Mouse (Mus musculus) intestine, embryonic 16.5 days (tissue): ENCODE results near the gene Sec13. TPM values are rescaled to one million over a fixed set of nuclear protein-coding genes. Genes with fewer than 3 reads are reported as not detected.

Source experiments
- ATAC-seq: fragments of 200-750 bp; cut with Nextera tagmentation; 2 replicates; pipeline ENCODE4 v1.8.0; 2017; ENCODE audit warnings: moderate TSS enrichment, moderate library complexity
- H3K27ac ChIP-seq: fragments of 300-500 bp; sonication (generic); 2 replicates; pipeline ENCODE4 v1.5.1; 2014; ENCODE audit warnings: mild to moderate bottlenecking, low read length
- H3K27me3 ChIP-seq: fragments of 300-500 bp; sonication (generic); replicated peaks from 2 replicates; pipeline ENCODE4 v1.6.1; 2014; ENCODE audit warnings: low read length, control low read depth, mixed read lengths; ENCODE audit not compliant: control insufficient read depth, insufficient read depth
- H3K36me3 ChIP-seq: fragments of 300-500 bp; sonication (generic); 2 replicates; pipeline ENCODE4 v1.6.1; 2014; ENCODE audit warnings: low read length, control low read depth; ENCODE audit not compliant: control insufficient read depth, insufficient read depth
- H3K4me1 ChIP-seq: fragments of 300-500 bp; sonication (generic); 2 replicates; pipeline ENCODE4 v1.6.1; 2014; ENCODE audit warnings: low read length, control low read depth, mixed read lengths; ENCODE audit not compliant: control insufficient read depth, insufficient read depth
- H3K4me2 ChIP-seq: fragments of 300-500 bp; sonication (generic); 2 replicates; pipeline ENCODE4 v1.6.1; 2014; ENCODE audit warnings: low read depth, low read length, control low read depth
- H3K4me3 ChIP-seq: fragments of 300-500 bp; sonication (generic); 2 replicates; pipeline ENCODE4 v1.5.1; 2014; ENCODE audit warnings: mild to moderate bottlenecking, low read length
- H3K9ac ChIP-seq: fragments of 300-500 bp; sonication (generic); 2 replicates; pipeline ENCODE4 v1.6.1; 2014; ENCODE audit warnings: low read depth, low read length
- H3K9me3 ChIP-seq: fragments of 300-500 bp; sonication (generic); 2 replicates; pipeline ENCODE4 v1.6.1; 2016; ENCODE audit warnings: low read length, control low read depth; ENCODE audit not compliant: control insufficient read depth
- WGBS: fragments of 180-500 bp; shearing (Covaris S2); extraction: QIAGEN DNeasy Blood & Tissue Kit; methylation state at CpG from one replicate; pipeline ENCODE4 v1.1.7; 2014; 5-methylcytosine and 5-hydroxymethylcytosine counted together
- polyA plus RNA-seq: library from polyadenylated mRNA; unstranded; fragments of >200 nt; fragmentation: Nextera tagmentation; extraction: Ambion mirVana; gene quantifications from 2 replicates; pipeline ENCODE4 v1.2.1, GENCODE M21; 2015

Gene Sec13
- polyA plus RNA-seq, 1 experiment from 2014 or later, result 317 TPM

- no peak overlapping the region for H3K27ac ChIP-seq
- H3K9ac ChIP-seq, result no peak overlapping the region
These were observed 4.6 kb upstream of the Sec13 start for GRCm38 (mm10) chr6:113745117-113745516.

GRCm38 (mm10) chr6:113743111-113743510, 2.6 kb upstream of the Sec13 start:
- Histone ChIP-seq H3K27me3 (0 out of 2 replicates have a peak, but pooled peaks cover 3% of the 10 kb centered on the region), H3K9me3 (no peaks in the 10 kb centered on the region), H3K27ac (no peak overlapping the region), H3K9ac (no peak overlapping the region), H3K4me2 (no peak overlapping the region), H3K4me1 (peaks cover 7% of the 10 kb centered on the region; the same call in 1 of the 2 replicates), H3K36me3 (no peaks in the 10 kb centered on the region), H3K4me3 (no peak overlapping the region)
- no peak for ATAC-seq
- WGBS, result 44% methylated on average over 1 of the region's 1 CpGs

More at GRCm38 (mm10) chr6:113745117-113745516, 4.6 kb upstream of the Sec13 start:
- Histone ChIP-seq H3K27me3 (peaks cover 11% of the 10 kb centered on the region; the same call in 1 of the 2 replicates), H3K36me3 (no peaks in the 10 kb centered on the region), H3K4me1 (no peaks in the 10 kb centered on the region), H3K4me2 (no peak overlapping the region), H3K9me3 (no peaks in the 10 kb centered on the region), H3K4me3 (no peak overlapping the region)
- no peak for ATAC-seq

- H3K4me3 ChIP-seq, result no peak overlapping the region
- no peaks in the 10 kb centered on the region for H3K36me3 ChIP-seq
- no peaks in the 10 kb centered on the region for H3K9me3 ChIP-seq
- no peak for ATAC-seq
- WGBS, result 88% methylated on average over 1 of the region's 1 CpGs
- no peak overlapping the region for H3K9ac ChIP-seq
- H3K27me3 ChIP-seq, result 0 out of 2 replicates have a peak, but pooled peaks cover 1% of the 10 kb centered on the region
- no peak overlapping the region for H3K4me2 ChIP-seq
- no peak overlapping the region for H3K27ac ChIP-seq
- peaks cover 9% of the 10 kb centered on the region; the same call in 1 of the 2 replicates for H3K4me1 ChIP-seq
These were observed 1.8 kb upstream of the Sec13 start for GRCm38 (mm10) chr6:113742321-113742720.

GRCm38 (mm10) chr6:113741425-113741824, 882 bp upstream of the Sec13 start:
- no peaks in the 10 kb centered on the region for H3K27me3 ChIP-seq
- H3K9me3 ChIP-seq, result no peaks in the 10 kb centered on the region
- no peak overlapping the region for H3K9ac ChIP-seq
- H3K4me2 ChIP-seq, result no peak overlapping the region
- H3K4me1 ChIP-seq, result peaks cover 9% of the 10 kb centered on the region; the same call in 1 of the 2 replicates
- no peak for ATAC-seq
- H3K4me3 ChIP-seq, result no peak overlapping the region
- no peak overlapping the region for H3K27ac ChIP-seq
- 67% methylated on average over 2 of the region's 2 CpGs for WGBS
- no peaks in the 10 kb centered on the region for H3K36me3 ChIP-seq

- peak overlapping the region; percentile 26 for H3K4me2 ChIP-seq
- no peaks in the 10 kb centered on the region for H3K27me3 ChIP-seq
- ATAC-seq, result peak; percentile 95
- H3K27ac ChIP-seq, result peak overlapping the region; percentile 72
- peak overlapping the region; percentile 18; the same call in 1 of the 2 replicates for H3K9ac ChIP-seq
- WGBS, result 76% methylated on average over 9 of the region's 9 CpGs
- H3K4me1 ChIP-seq, result peaks cover 9% of the 10 kb centered on the region; the same call in 1 of the 2 replicates
- H3K36me3 ChIP-seq, result peaks cover 10% of the 10 kb centered on the region
- H3K9me3 ChIP-seq, result no peaks in the 10 kb centered on the region
- H3K4me3 ChIP-seq, result no peak overlapping the region
These were observed 3.1 kb downstream of the Sec13 start for GRCm38 (mm10) chr6:113737318-113738046.

GRCm38 (mm10) chr6:113731296-113731695, 9.2 kb downstream of the Sec13 start:
- 92% methylated on average over 3 of the region's 3 CpGs for WGBS
- no peak overlapping the region for H3K4me3 ChIP-seq
- H3K4me1 ChIP-seq, result no peaks in the 10 kb centered on the region
- no peaks in the 10 kb centered on the region for H3K27me3 ChIP-seq
- H3K36me3 ChIP-seq, result peaks cover 45% of the 10 kb centered on the region
- no peak for ATAC-seq
- no peak overlapping the region for H3K4me2 ChIP-seq
- H3K9me3 ChIP-seq, result no peaks in the 10 kb centered on the region
- no peak overlapping the region for H3K27ac ChIP-seq
- no peak overlapping the region for H3K9ac ChIP-seq

GRCm38 (mm10) chr6:113728181-113728580, 12.4 kb downstream of the Sec13 start:
- peaks cover 35% of the 10 kb centered on the region for H3K36me3 ChIP-seq
- no peaks in the 10 kb centered on the region for H3K9me3 ChIP-seq
- H3K9ac ChIP-seq, result no peak overlapping the region
- no peaks in the 10 kb centered on the region for H3K4me1 ChIP-seq
- ATAC-seq, result no peak
- no peak overlapping the region for H3K4me2 ChIP-seq
- H3K27me3 ChIP-seq, result no peaks in the 10 kb centered on the region
- H3K4me3 ChIP-seq, result no peak overlapping the region
- no peak overlapping the region for H3K27ac ChIP-seq
- WGBS, result 89% methylated on average over 7 of the region's 7 CpGs

- WGBS, result 62% methylated on average over 4 of the region's 4 CpGs
- no peak overlapping the region for H3K9ac ChIP-seq
- peak; percentile 14; the same call in 1 of the 2 replicates for ATAC-seq
- no peaks in the 10 kb centered on the region for H3K27me3 ChIP-seq
- no peaks in the 10 kb centered on the region; the same call in 1 of the 2 replicates for H3K36me3 ChIP-seq
- H3K9me3 ChIP-seq, result no peaks in the 10 kb centered on the region
- no peak overlapping the region for H3K27ac ChIP-seq
- no peaks in the 10 kb centered on the region for H3K4me1 ChIP-seq
- no peak overlapping the region for H3K4me3 ChIP-seq
- no peak overlapping the region for H3K4me2 ChIP-seq
These were observed 19.5 kb downstream of the Sec13 start for GRCm38 (mm10) chr6:113721061-113721460.

- Histone ChIP-seq H3K9ac (no peak within 1 kb of the TSS), H3K4me3 (no peak within 1 kb of the TSS)
- 70% methylated on average over 3 of the region's 3 CpGs for WGBS
These were observed 20.7 kb downstream of the Sec13 start, which contains the start of gene Ghrl for GRCm38 (mm10) chr6:113719878-113720277. TSS of gene Ghrl (minus strand) at chr6:113719880.

More at GRCm38 (mm10) chr6:113719878-113720277, 20.7 kb downstream of the Sec13 start, which contains the start of gene Ghrl:
- Histone ChIP-seq H3K4me2 (no peak within 1 kb of the TSS), H3K4me1 (peaks cover under 1% of the 10 kb centered on the region; the same call in 1 of the 2 replicates), H3K27ac (no peak within 1 kb of the TSS), H3K27me3 (no peaks in the 10 kb centered on the region), H3K9me3 (no peaks in the 10 kb centered on the region), H3K36me3 (peaks cover 3% of the 10 kb centered on the region)
- ATAC-seq, result no peak
